Mouse (Mus musculus): Measurements from ENCODE around the gene BC028528. TPM values are rescaled to one million over a fixed set of nuclear protein-coding genes. Genes with fewer than 3 reads are reported as not detected.
A peak's percentile ranks its signal among the peaks of the same experiment; 100 is the strongest.

The BC028528 gene
- total and polyA plus RNA-seq, 3 experiments: 15.6 to 46.1 (median 40.6) TPM

GRCm38 (mm10) chr3:95842503-95843214 lies 49.1 kb downstream of the BC028528 start:
- in situ Hi-C loops (cut with MboI; ENCODE audit: low pct_ligation_motif_present, low pct_unique_long_range_greater_than_20kb, low sequenced_read_pairs): no loop called here
- no peak overlapping the region for H3K4me3 ChIP-seq (replicated peaks in 1 of 3; ENCODE audit: low read depth in 2 of 3, low read length in 2 of 3, poor library complexity in 1 of 3)
- H3K36me3 ChIP-seq (replicated peaks in 1 of 2; ENCODE audit: control insufficient read depth in 1 of 2, insufficient read depth in 1 of 2, low read length in 1 of 2): peaks cover 48 to 91% of the 10 kb centered on the region in 2 experiments
- H3K4me2 ChIP-seq (ENCODE audit: insufficient read depth, low read depth, poor library complexity, severe bottlenecking): no peak overlapping the region
- no peaks in the 10 kb centered on the region for H3K27me3 ChIP-seq (replicated peaks)
- H3K27ac ChIP-seq (ENCODE audit: insufficient read depth, low read depth): no peak overlapping the region
- H3K79me2 ChIP-seq (replicated peaks; ENCODE audit: control insufficient read depth, extremely low read depth, insufficient read depth, poor library complexity, severe bottlenecking): no peaks in the 10 kb centered on the region
- H3K4me1 ChIP-seq (ENCODE audit: control insufficient read depth in 1 of 2, insufficient read depth in 2 of 2): peaks cover 0 to 6% of the 10 kb centered on the region in 2 experiments; a peak in 2 of 4 replicates
- H3K9me3 ChIP-seq (replicated peaks; ENCODE audit: low read length): no peaks in the 10 kb centered on the region
- H3K9ac ChIP-seq (ENCODE audit: insufficient read depth, low read depth): no peak overlapping the region
- peak in 1 of 2 experiments; percentile 20; a peak in 2 of 4 replicates for TF ChIP-seq CTCF (conservative IDR thresholded peaks at IDR 0.05 in 1 of 2, IDR thresholded peaks at IDR 0.05 in 1 of 2; ENCODE audit: low read depth in 2 of 2, low read length in 2 of 2)
- TF ChIP-seq PAX5 (IDR thresholded peaks at IDR 0.05; ENCODE audit: low read length): no peak
- no peak for DNase-seq (ENCODE audit: extremely low read depth)
- dilution Hi-C loops (cut with MboI; ENCODE audit: extremely low pct_ligation_motif_present, extremely low pct_unique_long_range_greater_than_20kb, low sequenced_read_pairs): no loop called here

DNA sequence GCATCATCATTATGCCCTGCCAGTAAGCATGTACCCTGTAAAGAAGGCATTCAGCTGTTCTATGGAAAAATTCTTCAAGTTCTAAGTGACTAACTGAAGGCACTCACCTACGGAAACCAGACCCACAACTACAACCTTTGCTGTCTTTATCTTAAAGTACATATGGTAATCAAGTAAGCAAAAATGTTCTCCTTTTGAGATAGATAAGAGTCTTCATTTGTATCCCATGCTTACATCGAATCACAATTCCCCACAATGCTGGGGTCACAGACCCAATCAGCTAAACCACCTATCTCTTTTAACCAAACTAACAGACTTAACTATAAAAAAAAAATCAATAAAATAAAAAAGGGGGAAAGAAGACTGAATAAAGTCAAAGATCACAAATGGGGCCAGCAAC lies 52.6 kb downstream of the BC028528 start:
- Histone ChIP-seq H3K9ac (ENCODE audit: insufficient read depth, low read depth) (no peak overlapping the region), H3K4me2 (ENCODE audit: insufficient read depth, low read depth, poor library complexity, severe bottlenecking) (no peak overlapping the region), H3K36me3 (replicated peaks in 1 of 2; ENCODE audit: control insufficient read depth in 1 of 2, insufficient read depth in 1 of 2, low read length in 1 of 2) (peaks cover 48 to 87% of the 10 kb centered on the region in 2 experiments), H3K27me3 (replicated peaks) (no peaks in the 10 kb centered on the region), H3K27ac (ENCODE audit: insufficient read depth, low read depth) (no peak overlapping the region), H3K79me2 (replicated peaks; ENCODE audit: control insufficient read depth, extremely low read depth, insufficient read depth, poor library complexity, severe bottlenecking) (no peaks in the 10 kb centered on the region; the same call in 1 of the 2 replicates), H3K9me3 (replicated peaks; ENCODE audit: low read length) (no peaks in the 10 kb centered on the region), H3K4me3 (replicated peaks in 1 of 3; ENCODE audit: low read depth in 2 of 3, low read length in 2 of 3, poor library complexity in 1 of 3) (no peak overlapping the region), H3K4me1 (ENCODE audit: control insufficient read depth in 1 of 2, insufficient read depth in 2 of 2) (peaks cover 0 to 6% of the 10 kb centered on the region in 2 experiments; a peak in 2 of 4 replicates)
- no peak for DNase-seq (ENCODE audit: extremely low read depth)
- no peak for TF ChIP-seq MEF2A (IDR thresholded peaks at IDR 0.05; ENCODE audit: borderline replicate concordance, low read depth, low read length)
- no peak for TF ChIP-seq MAX (IDR thresholded peaks at IDR 0.05; ENCODE audit: low read length)
- no peak for TF ChIP-seq POLR2A (IDR thresholded peaks at IDR 0.05; ENCODE audit: low read depth, low read length)
- TF ChIP-seq TBP (conservative IDR thresholded peaks at IDR 0.05; ENCODE audit: low read depth, low read length): no peak
- no peak for TF ChIP-seq IRF4 (IDR thresholded peaks at IDR 0.05; ENCODE audit: low read depth, low read length)
- TF ChIP-seq POLR2AphosphoS2 (IDR thresholded peaks at IDR 0.05; ENCODE audit: low read depth, low read length): no peak
- no peak for TF ChIP-seq EP300 (IDR thresholded peaks at IDR 0.05; ENCODE audit: low read length)
- no peak for TF ChIP-seq RAD21 (IDR thresholded peaks at IDR 0.05; ENCODE audit: low read depth, low read length)
- TF ChIP-seq MAFK (IDR thresholded peaks at IDR 0.05; ENCODE audit: insufficient replicate concordance, low read length): no peak
- TF ChIP-seq BHLHE40 (IDR thresholded peaks at IDR 0.05; ENCODE audit: low read depth, low read length): no peak
- TF ChIP-seq PAX5 (IDR thresholded peaks at IDR 0.05; ENCODE audit: low read length): no peak
- TF ChIP-seq MYC (IDR thresholded peaks at IDR 0.05; ENCODE audit: low read depth, low read length): no peak
- no peak for TF ChIP-seq KAT2A (IDR thresholded peaks at IDR 0.05; ENCODE audit: insufficient replicate concordance, low read length)
- no peak for TF ChIP-seq UBTF (IDR thresholded peaks at IDR 0.05; ENCODE audit: low read depth, low read length)
- TF ChIP-seq HCFC1 (IDR thresholded peaks at IDR 0.05; ENCODE audit: low read depth, low read length): no peak
- TF ChIP-seq ELF1 (IDR thresholded peaks at IDR 0.05; ENCODE audit: low read depth, low read length): no peak
- no peak for TF ChIP-seq SMC3 (IDR thresholded peaks at IDR 0.05; ENCODE audit: low read depth, low read length)
- TF ChIP-seq NRF1 (IDR thresholded peaks at IDR 0.05; ENCODE audit: low read depth, low read length): no peak
- TF ChIP-seq MAZ (IDR thresholded peaks at IDR 0.05; ENCODE audit: low read depth, low read length): no peak
- in situ Hi-C loops (cut with MboI; ENCODE audit: low pct_ligation_motif_present, low pct_unique_long_range_greater_than_20kb, low sequenced_read_pairs) (no loop called here), dilution Hi-C loops (cut with MboI; ENCODE audit: extremely low pct_ligation_motif_present, extremely low pct_unique_long_range_greater_than_20kb, low sequenced_read_pairs) (no loop called here)

Other genes starting within 250 kb of the BC028528 start
- 95.9 and 114 TPM in 2 replicates for gene Mcl1, start 233.2 kb downstream of the BC028528 start, total RNA-seq (2012; rRNA removed)
- 223 and 225 TPM in 2 replicates for gene Mcl1, start 233.2 kb downstream of the BC028528 start, total RNA-seq (2014; rRNA removed)
- gene Mcl1, start 233.2 kb downstream of the BC028528 start, polyA plus RNA-seq (2012; ENCODE audit: insufficient read length, low read depth): 188 and 197 TPM in 2 replicates
- 0.85 and 1.1 TPM in 2 replicates for gene Adamtsl4, start 204.1 kb downstream of the BC028528 start, total RNA-seq (2012; rRNA removed)
- gene Adamtsl4, start 204.1 kb downstream of the BC028528 start, total RNA-seq (2014; rRNA removed): not detected in 2 replicates
- 0.10 TPM in 1 of 2 replicates, not detected in the other for gene Adamtsl4, start 204.1 kb downstream of the BC028528 start, polyA plus RNA-seq (2012; ENCODE audit: insufficient read length, low read depth)
- gene Ecm1, start 152.4 kb downstream of the BC028528 start, total RNA-seq (2012; rRNA removed): 0.42 and 1.0 TPM in 2 replicates
- gene Ecm1, start 152.4 kb downstream of the BC028528 start, total RNA-seq (2014; rRNA removed): 0.40 and 1.00 TPM in 2 replicates
- gene Ecm1, start 152.4 kb downstream of the BC028528 start, polyA plus RNA-seq (2012; ENCODE audit: insufficient read length, low read depth): 4.0 and 4.3 TPM in 2 replicates
- gene Tars2, start 131.8 kb downstream of the BC028528 start, total RNA-seq (2012; rRNA removed): 71.1 and 74.7 TPM in 2 replicates
- 59.8 and 61.5 TPM in 2 replicates for gene Tars2, start 131.8 kb downstream of the BC028528 start, total RNA-seq (2014; rRNA removed)
- gene Tars2, start 131.8 kb downstream of the BC028528 start, polyA plus RNA-seq (2012; ENCODE audit: insufficient read length, low read depth): 97.6 and 106 TPM in 2 replicates
- gene Rprd2, start 73.1 kb downstream of the BC028528 start, total RNA-seq (2012; rRNA removed): 8.1 and 8.4 TPM in 2 replicates
- 12.3 and 12.5 TPM in 2 replicates for gene Rprd2, start 73.1 kb downstream of the BC028528 start, total RNA-seq (2014; rRNA removed)
- 13.2 and 16.2 TPM in 2 replicates for gene Rprd2, start 73.1 kb downstream of the BC028528 start, polyA plus RNA-seq (2012; ENCODE audit: insufficient read length, low read depth)
- 27.1 and 35.7 TPM in 2 replicates for gene Prpf3, start 36.1 kb downstream of the BC028528 start, total RNA-seq (2012; rRNA removed)
- gene Prpf3, start 36.1 kb downstream of the BC028528 start, total RNA-seq (2014; rRNA removed): 11.0 and 11.5 TPM in 2 replicates
- 67.8 and 83.9 TPM in 2 replicates for gene Prpf3, start 36.1 kb downstream of the BC028528 start, polyA plus RNA-seq (2012; ENCODE audit: insufficient read length, low read depth)
- gene Mrps21, start 20.5 kb downstream of the BC028528 start, total RNA-seq (2012; rRNA removed): 317 and 415 TPM in 2 replicates
- 453 and 557 TPM in 2 replicates for gene Mrps21, start 20.5 kb downstream of the BC028528 start, total RNA-seq (2014; rRNA removed)
- gene Mrps21, start 20.5 kb downstream of the BC028528 start, polyA plus RNA-seq (2012; ENCODE audit: insufficient read length, low read depth): 251 and 292 TPM in 2 replicates
- gene Ciart, start 9.8 kb downstream of the BC028528 start, total RNA-seq (2012; rRNA removed): 0.88 and 1.0 TPM in 2 replicates
- 1.0 and 1.2 TPM in 2 replicates for gene Ciart, start 9.8 kb downstream of the BC028528 start, total RNA-seq (2014; rRNA removed)
- 5.1 and 5.8 TPM in 2 replicates for gene Ciart, start 9.8 kb downstream of the BC028528 start, polyA plus RNA-seq (2012; ENCODE audit: insufficient read length, low read depth)
- 63.8 and 69.4 TPM in 2 replicates for gene Aph1a, start 2.0 kb upstream of the BC028528 start, total RNA-seq (2012; rRNA removed)
- 45.5 and 46.6 TPM in 2 replicates for gene Aph1a, start 2.0 kb upstream of the BC028528 start, total RNA-seq (2014; rRNA removed)
- 59.9 and 62.2 TPM in 2 replicates for gene Aph1a, start 2.0 kb upstream of the BC028528 start, polyA plus RNA-seq (2012; ENCODE audit: insufficient read length, low read depth)
- 0.13 TPM in 2 replicates for gene Car14, start 12.7 kb upstream of the BC028528 start, total RNA-seq (2012; rRNA removed)
- not detected in 2 replicates for gene Car14, start 12.7 kb upstream of the BC028528 start, total RNA-seq (2014; rRNA removed)
- gene Car14, start 12.7 kb upstream of the BC028528 start, polyA plus RNA-seq (2012; ENCODE audit: insufficient read length, low read depth): 0.36 and 0.97 TPM in 2 replicates
- gene Anp32e, start 37.2 kb upstream of the BC028528 start, total RNA-seq (2012; rRNA removed): 85.2 and 126 TPM in 2 replicates
- 64.8 and 74.2 TPM in 2 replicates for gene Anp32e, start 37.2 kb upstream of the BC028528 start, total RNA-seq (2014; rRNA removed)
- 439 and 608 TPM in 2 replicates for gene Anp32e, start 37.2 kb upstream of the BC028528 start, polyA plus RNA-seq (2012; ENCODE audit: insufficient read length, low read depth)
- gene Plekho1, start 104.0 kb upstream of the BC028528 start, total RNA-seq (2012; rRNA removed): 23.0 and 24.6 TPM in 2 replicates
- 22.2 and 22.3 TPM in 2 replicates for gene Plekho1, start 104.0 kb upstream of the BC028528 start, total RNA-seq (2014; rRNA removed)
- 18.6 and 23.4 TPM in 2 replicates for gene Plekho1, start 104.0 kb upstream of the BC028528 start, polyA plus RNA-seq (2012; ENCODE audit: insufficient read length, low read depth)
- gene Vps45, start 166.5 kb upstream of the BC028528 start, total RNA-seq (2012; rRNA removed): 19.1 and 20.8 TPM in 2 replicates
- 16.8 and 19.6 TPM in 2 replicates for gene Vps45, start 166.5 kb upstream of the BC028528 start, total RNA-seq (2014; rRNA removed)
- gene Vps45, start 166.5 kb upstream of the BC028528 start, polyA plus RNA-seq (2012; ENCODE audit: insufficient read length, low read depth): 14.5 and 16.2 TPM in 2 replicates
- gene Otud7b, start 212.5 kb upstream of the BC028528 start, total RNA-seq (2012; rRNA removed): 14.4 and 14.9 TPM in 2 replicates
- 10.9 and 12.3 TPM in 2 replicates for gene Otud7b, start 212.5 kb upstream of the BC028528 start, total RNA-seq (2014; rRNA removed)
- gene Otud7b, start 212.5 kb upstream of the BC028528 start, polyA plus RNA-seq (2012; ENCODE audit: insufficient read length, low read depth): 17.7 and 18.7 TPM in 2 replicates

All from CH12.LX (cell line).